Mouse (Mus musculus) embryonic facial prominence, embryonic 11.5 days (tissue): ENCODE results near the gene Trappc3l. TPM values are rescaled to one million over a fixed set of nuclear protein-coding genes. Genes with fewer than 3 reads are reported as not detected.
A peak's percentile ranks its signal among the peaks of the same experiment; 100 is the strongest.

ENCODE experiments used
- ATAC-seq: fragments of 200-750 bp; cut with Nextera tagmentation; replicated peaks from 2 replicates; pipeline ENCODE4 v1.8.0; 2017; ENCODE audit warnings: low read depth; ENCODE audit not compliant: insufficient number of reproducible peaks, low FRiP score, low TSS enrichment
- DNase-seq: peaks from one replicate; pipeline ENCODE4 v3.0.0-alpha.2; 2015; ENCODE audit warnings: low spot score
- H3K27ac ChIP-seq: fragments of 300-500 bp; sonication (generic); replicated peaks from 2 replicates; pipeline ENCODE4 v1.5.1; 2014; ENCODE audit warnings: mild to moderate bottlenecking, low read depth, low read length, control low read depth
- H3K27me3 ChIP-seq: fragments of 300-500 bp; sonication (generic); 2 replicates; pipeline ENCODE4 v1.6.1; 2014; ENCODE audit warnings: mild to moderate bottlenecking, low read length, moderate library complexity, mixed read lengths; ENCODE audit not compliant: control insufficient read depth, insufficient read depth
- H3K36me3 ChIP-seq: fragments of 300-500 bp; sonication (generic); replicated peaks from 2 replicates; pipeline ENCODE4 v1.6.1; 2014; ENCODE audit warnings: low read depth, mild to moderate bottlenecking, low read length, moderate library complexity, mixed read lengths; ENCODE audit not compliant: control insufficient read depth, insufficient read depth
- H3K4me1 ChIP-seq: fragments of 300-500 bp; sonication (generic); 2 replicates; pipeline ENCODE4 v1.6.1; 2014; ENCODE audit warnings: low read length, mixed read lengths; ENCODE audit not compliant: control insufficient read depth, insufficient read depth
- H3K4me2 ChIP-seq: fragments of 300-500 bp; sonication (generic); 2 replicates; pipeline ENCODE4 v1.6.1; 2014; ENCODE audit warnings: low read depth, mild to moderate bottlenecking, control low read depth, low read length, moderate library complexity
- H3K4me3 ChIP-seq: fragments of 300-500 bp; sonication (generic); 2 replicates; pipeline ENCODE4 v1.5.1; 2014; ENCODE audit warnings: low read depth, low read length, control low read depth
- H3K9ac ChIP-seq: fragments of 300-500 bp; sonication (generic); replicated peaks from 2 replicates; pipeline ENCODE4 v1.6.1; 2014; ENCODE audit warnings: mild to moderate bottlenecking, control low read depth, low read length
- H3K9me3 ChIP-seq: fragments of 300-500 bp; sonication (generic); replicated peaks from 2 replicates; pipeline ENCODE4 v1.6.1; 2016; ENCODE audit warnings: mild to moderate bottlenecking, low read length, inconsistent platforms, mixed read lengths; ENCODE audit not compliant: control insufficient read depth
- WGBS: fragments of 180-500 bp; shearing (Covaris S2); extraction: QIAGEN DNeasy Blood & Tissue Kit; methylation state at CpG from one replicate; pipeline ENCODE4 v1.1.7; 2014; 5-methylcytosine and 5-hydroxymethylcytosine counted together
- polyA plus RNA-seq: library from polyadenylated mRNA; unstranded; fragments of >200 nt; fragmentation: Nextera tagmentation; extraction: Ambion mirVana; gene quantifications from 2 replicates; pipeline ENCODE4 v1.2.1, GENCODE M21; 2014

The Trappc3l gene
- polyA plus RNA-seq, 1 experiment from 2014 or later = not detected

GRCm38 (mm10) chr10:34128391-34128790 lies 91.0 kb downstream of the Trappc3l start:
- no peak overlapping the region for H3K4me3 ChIP-seq
- no peaks in the 10 kb centered on the region for H3K9me3 ChIP-seq
- no peaks in the 10 kb centered on the region for H3K4me1 ChIP-seq
- H3K4me2 ChIP-seq = no peak overlapping the region
- no peak overlapping the region for H3K9ac ChIP-seq
- H3K27me3 ChIP-seq = no peaks in the 10 kb centered on the region
- no peaks in the 10 kb centered on the region for H3K36me3 ChIP-seq
- ATAC-seq (no peak), DNase-seq (no peak)
- 89% methylated on average over 6 of the region's 6 CpGs for WGBS
- no peak overlapping the region for H3K27ac ChIP-seq

- ATAC-seq (no peak), DNase-seq (no peak)
- H3K4me2 ChIP-seq = no peak overlapping the region
- no peaks in the 10 kb centered on the region for H3K9me3 ChIP-seq
- no peaks in the 10 kb centered on the region for H3K4me1 ChIP-seq
- H3K36me3 ChIP-seq = no peaks in the 10 kb centered on the region
- no peak overlapping the region for H3K9ac ChIP-seq
- no peak overlapping the region for H3K4me3 ChIP-seq
- H3K27ac ChIP-seq = no peak overlapping the region
- H3K27me3 ChIP-seq = no peaks in the 10 kb centered on the region
- 68% methylated on average over 2 of the region's 2 CpGs for WGBS
These were observed 94.0 kb downstream of the Trappc3l start for GRCm38 (mm10) chr10:34131356-34131755.

GRCm38 (mm10) chr10:34136432-34136831 lies 99.0 kb downstream of the Trappc3l start:
- H3K27me3 ChIP-seq = no peaks in the 10 kb centered on the region
- H3K36me3 ChIP-seq = no peaks in the 10 kb centered on the region
- DNase-seq (no peak), ATAC-seq (no peak)
- H3K9ac ChIP-seq = no peak overlapping the region
- H3K4me1 ChIP-seq = no peaks in the 10 kb centered on the region
- no peak overlapping the region for H3K4me3 ChIP-seq
- H3K4me2 ChIP-seq = no peak overlapping the region
- H3K27ac ChIP-seq = no peak overlapping the region
- H3K9me3 ChIP-seq = no peaks in the 10 kb centered on the region
- 15% methylated on average over 6 of the region's 6 CpGs for WGBS

- Histone ChIP-seq H3K9ac (no peak overlapping the region), H3K4me1 (no peaks in the 10 kb centered on the region), H3K27ac (no peak overlapping the region), H3K4me3 (no peak overlapping the region), H3K36me3 (no peaks in the 10 kb centered on the region), H3K9me3 (no peaks in the 10 kb centered on the region), H3K4me2 (no peak overlapping the region), H3K27me3 (no peaks in the 10 kb centered on the region)
- DNase-seq = no peak
- ATAC-seq = no peak
- WGBS = 74% methylated on average over 6 of the region's 6 CpGs
These were observed 100.6 kb downstream of the Trappc3l start for GRCm38 (mm10) chr10:34138027-34138426.

- Histone ChIP-seq H3K9me3 (no peaks in the 10 kb centered on the region), H3K36me3 (no peaks in the 10 kb centered on the region), H3K4me3 (no peak overlapping the region), H3K27me3 (no peaks in the 10 kb centered on the region), H3K4me2 (no peak overlapping the region), H3K4me1 (no peaks in the 10 kb centered on the region), H3K27ac (no peak overlapping the region), H3K9ac (no peak overlapping the region)
- no peak for DNase-seq
- WGBS = 72% methylated on average over 4 of the region's 4 CpGs
- ATAC-seq = no peak
These were observed 102.4 kb downstream of the Trappc3l start for GRCm38 (mm10) chr10:34139768-34140167.

GRCm38 (mm10) chr10:34141693-34142092 lies 104.3 kb downstream of the Trappc3l start:
- Histone ChIP-seq H3K27ac (no peak overlapping the region), H3K4me2 (no peak overlapping the region), H3K9ac (no peak overlapping the region), H3K4me3 (no peak overlapping the region), H3K4me1 (no peaks in the 10 kb centered on the region), H3K36me3 (no peaks in the 10 kb centered on the region), H3K27me3 (no peaks in the 10 kb centered on the region), H3K9me3 (no peaks in the 10 kb centered on the region)
- 93% methylated on average over 2 of the region's 2 CpGs for WGBS
- no peak for ATAC-seq
- DNase-seq = no peak

- Histone ChIP-seq H3K36me3 (no peaks in the 10 kb centered on the region), H3K27me3 (no peaks in the 10 kb centered on the region), H3K4me2 (no peak overlapping the region), H3K4me3 (no peak overlapping the region), H3K4me1 (no peaks in the 10 kb centered on the region; the same call in 1 of the 2 replicates), H3K9me3 (no peaks in the 10 kb centered on the region), H3K27ac (no peak overlapping the region), H3K9ac (no peak overlapping the region)
- peak; percentile 35 for DNase-seq
- WGBS = 43% methylated on average over 3 of the region's 3 CpGs
- ATAC-seq = no peak; the same call in 1 of the 2 replicates
These were observed 112.4 kb downstream of the Trappc3l start for GRCm38 (mm10) chr10:34149772-34150171.

GRCm38 (mm10) chr10:34150454-34150853 lies 113.1 kb downstream of the Trappc3l start:
- no peaks in the 10 kb centered on the region for H3K27me3 ChIP-seq
- H3K4me1 ChIP-seq = no peaks in the 10 kb centered on the region; the same call in 1 of the 2 replicates
- no peak overlapping the region for H3K4me3 ChIP-seq
- H3K4me2 ChIP-seq = no peak overlapping the region
- H3K9ac ChIP-seq = no peak overlapping the region
- no peak overlapping the region for H3K27ac ChIP-seq
- ATAC-seq = no peak
- no peaks in the 10 kb centered on the region for H3K36me3 ChIP-seq
- peak; percentile 59 for DNase-seq
- no peaks in the 10 kb centered on the region for H3K9me3 ChIP-seq
- 22% methylated on average over 6 of the region's 6 CpGs for WGBS
